Mouse (Mus musculus): Measurements from ENCODE around the gene Ces3b. TPM values are rescaled to one million over a fixed set of nuclear protein-coding genes. Genes with fewer than 3 reads are reported as not detected.
"Not testable (repeated sequence)": the region's sequence is repeated elsewhere in the genome, so short reads cannot be mapped to it uniquely, and the experiment has no call there.

The Ces3b gene
- total RNA-seq (2021): not detected

DNA sequence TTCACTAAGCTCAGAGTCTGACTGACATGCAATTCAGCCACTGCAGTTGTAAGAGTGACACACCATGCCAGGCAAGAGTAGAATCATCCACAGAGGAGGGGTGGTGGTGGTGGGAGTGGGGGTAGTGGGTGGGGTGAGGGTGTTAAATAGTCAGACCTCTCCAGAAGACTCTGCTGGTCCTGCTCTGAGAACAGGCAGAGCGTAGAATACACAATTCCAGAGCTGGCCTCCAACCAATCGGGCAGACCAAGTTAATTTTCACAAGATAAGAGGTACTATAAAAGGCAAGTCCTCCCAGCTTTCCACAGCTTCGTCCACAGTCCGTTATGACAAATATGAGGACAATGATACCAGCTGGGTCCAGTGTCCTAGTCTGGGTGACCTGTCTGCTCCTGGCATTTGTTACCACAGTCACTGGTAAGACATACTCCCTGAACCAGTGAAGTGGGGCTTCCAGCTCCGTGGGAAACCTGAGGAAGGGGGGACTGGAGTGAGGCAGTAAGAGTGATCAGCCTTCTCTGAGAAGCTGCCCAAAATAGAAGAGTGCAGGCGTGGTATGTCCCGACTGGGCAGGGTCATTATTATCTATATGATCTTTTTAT, at the start of gene Ces3b:
Gene Ces3b, plus strand, starts transcription at position 305 of the 602 bp plus-strand sequence.
- DNase-seq: no peak

DNA sequence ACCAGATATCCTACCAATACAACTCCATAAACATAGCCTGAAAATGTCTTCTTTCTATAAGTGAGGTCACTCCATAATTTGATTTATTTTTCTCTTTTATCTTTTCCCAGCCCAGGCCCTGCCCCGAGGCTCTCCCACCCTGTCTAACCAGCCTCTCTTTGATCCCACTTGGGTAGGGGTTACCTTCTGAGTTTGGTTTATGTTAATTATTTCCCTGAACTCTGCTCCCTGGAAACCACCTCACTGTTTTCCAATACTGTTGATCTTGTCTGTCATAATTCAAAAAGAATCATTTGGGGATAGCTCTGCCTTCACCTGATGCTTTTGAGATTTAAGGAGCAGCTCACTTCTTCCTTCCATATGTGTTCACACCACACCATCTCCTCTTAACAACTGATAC, 40.0 kb upstream of the Ces3b start:
- no peak for DNase-seq

DNA sequence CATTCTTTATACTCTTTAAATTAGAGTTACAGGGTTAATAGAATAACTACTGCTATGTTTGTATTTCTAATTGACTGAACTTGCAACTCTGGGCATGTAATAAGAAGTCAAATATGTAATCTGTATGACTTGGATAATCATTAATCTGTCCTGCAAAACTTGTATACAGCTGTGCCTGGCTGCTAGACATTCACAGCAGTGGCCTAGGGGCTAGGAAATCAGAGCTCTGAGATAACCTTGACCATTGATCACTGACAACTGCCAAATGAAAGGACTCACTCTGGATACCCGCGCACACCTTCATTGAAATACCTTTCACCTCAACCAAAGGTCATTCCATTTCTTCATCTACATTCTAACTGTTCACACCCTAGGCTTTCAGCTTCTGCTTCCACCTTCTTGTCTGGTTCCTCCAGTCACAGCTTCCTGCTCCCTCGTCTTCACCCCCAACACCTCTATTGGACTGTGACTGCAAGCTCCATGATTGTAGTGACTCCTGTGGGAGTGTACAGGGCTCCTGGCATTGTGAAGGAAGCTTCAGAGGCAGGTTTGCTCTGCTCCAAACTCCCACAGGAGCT, 37.6 kb upstream of the Ces3b start:
- DNase-seq: no peak

DNA sequence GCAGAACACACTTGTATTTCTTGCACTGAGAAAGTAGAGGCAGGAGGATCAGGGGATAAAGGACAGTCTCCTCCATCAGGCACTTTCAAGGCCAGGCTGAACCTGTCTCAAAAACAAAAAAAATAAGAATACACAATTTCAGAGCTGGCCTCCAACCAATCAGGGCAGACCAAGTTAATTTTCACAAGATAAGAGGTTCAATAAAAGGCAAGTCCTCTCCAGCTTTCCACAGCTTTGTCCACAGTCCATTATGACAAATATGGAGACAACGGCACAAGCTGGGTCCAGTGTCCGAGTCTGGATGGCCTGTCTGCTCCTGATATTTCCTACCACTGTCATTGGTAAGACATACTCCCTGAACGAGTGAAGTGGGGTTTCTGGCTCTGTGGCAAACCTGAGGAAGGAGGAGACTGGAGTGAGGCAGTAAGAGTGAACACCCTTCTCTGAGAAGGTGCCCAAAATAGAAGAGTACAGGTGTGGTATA, 35.1 kb upstream of the Ces3b start, which contains the start of gene Ces3a:
Gene Ces3a, plus strand, starts transcription at position 231 of the 484 bp plus-strand sequence.
- DNase-seq: no peak

DNA sequence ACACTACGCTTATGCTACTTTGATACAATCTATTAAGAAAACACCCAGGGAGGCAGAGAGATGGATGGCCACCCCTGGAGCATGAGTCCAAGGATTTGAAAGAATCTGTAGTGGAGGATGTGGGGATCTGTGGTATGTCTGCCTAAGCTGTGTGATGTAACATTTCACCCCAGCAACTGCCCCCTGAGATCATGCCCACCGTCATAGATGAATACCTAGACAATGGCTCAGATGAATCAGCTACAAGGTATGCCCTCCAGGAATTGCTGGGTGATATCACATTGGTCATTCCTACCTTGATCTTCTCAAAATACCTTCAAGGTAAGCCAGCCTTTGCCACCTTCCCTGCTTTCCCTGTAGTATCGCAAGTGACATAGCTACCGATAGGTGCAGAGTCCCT, 27.3 kb upstream of the Ces3b start:
- no peak for DNase-seq

DNA sequence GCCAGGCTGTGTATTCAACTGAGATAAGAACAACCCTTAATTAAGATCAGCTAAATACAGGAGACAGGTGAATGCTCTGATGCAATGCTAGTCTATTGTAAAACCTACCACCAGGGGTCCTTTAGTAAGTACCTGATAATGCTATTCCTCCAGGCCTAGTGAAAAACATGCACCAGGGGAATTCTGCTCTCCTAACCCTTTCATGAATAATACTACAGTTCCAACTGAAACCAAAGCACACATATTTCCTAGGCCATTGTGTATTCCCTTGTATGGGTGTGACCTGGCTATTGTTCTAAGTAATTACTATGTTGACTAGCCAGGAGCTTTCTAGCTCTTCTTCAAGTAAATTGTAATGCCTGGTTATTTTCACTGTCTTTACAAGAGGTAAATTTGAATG, 23.5 kb upstream of the Ces3b start:
- DNase-seq: no peak

DNA sequence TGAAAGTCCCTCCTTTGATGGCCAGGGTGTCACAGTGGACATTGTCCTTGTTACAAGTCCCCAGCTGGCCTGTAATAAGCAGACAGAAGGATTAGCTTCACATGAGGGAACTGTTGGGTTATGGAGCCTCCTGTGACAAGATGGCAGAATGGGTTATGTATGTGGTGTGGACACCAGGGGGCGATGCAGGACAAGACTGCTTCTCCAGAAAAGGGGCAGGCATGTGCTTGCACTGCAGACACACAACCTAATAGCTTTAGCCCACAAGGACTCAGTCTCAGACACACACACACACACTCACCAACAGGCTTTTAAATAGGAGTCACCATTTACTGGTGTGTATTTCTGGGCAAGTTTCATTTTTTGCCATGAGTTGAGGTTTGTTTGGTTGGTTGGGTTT, 16.8 kb upstream of the Ces3b start:
- DNase-seq: peak in 1 of 2 experiments; percentile 10

DNA sequence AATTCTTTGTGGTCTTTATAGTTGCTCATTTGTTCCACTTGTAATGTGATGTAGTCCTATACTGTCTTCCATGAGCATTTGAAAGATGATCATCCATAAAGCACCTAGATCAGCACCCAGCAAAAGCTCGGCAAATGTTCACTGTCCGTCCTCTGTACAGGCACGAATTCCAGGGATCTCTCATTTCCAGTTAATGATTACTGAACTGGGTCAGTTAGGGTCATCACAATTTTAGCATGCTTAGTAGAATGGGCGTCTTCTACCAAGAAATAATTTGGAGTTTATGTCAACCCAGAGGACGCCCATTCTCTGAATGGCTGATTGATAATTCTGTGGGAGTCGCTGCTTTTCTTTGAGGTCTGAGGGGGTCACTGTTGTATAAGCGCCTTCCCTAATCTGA, 15.6 kb upstream of the Ces3b start:
- not testable (repeated sequence) for DNase-seq

DNA sequence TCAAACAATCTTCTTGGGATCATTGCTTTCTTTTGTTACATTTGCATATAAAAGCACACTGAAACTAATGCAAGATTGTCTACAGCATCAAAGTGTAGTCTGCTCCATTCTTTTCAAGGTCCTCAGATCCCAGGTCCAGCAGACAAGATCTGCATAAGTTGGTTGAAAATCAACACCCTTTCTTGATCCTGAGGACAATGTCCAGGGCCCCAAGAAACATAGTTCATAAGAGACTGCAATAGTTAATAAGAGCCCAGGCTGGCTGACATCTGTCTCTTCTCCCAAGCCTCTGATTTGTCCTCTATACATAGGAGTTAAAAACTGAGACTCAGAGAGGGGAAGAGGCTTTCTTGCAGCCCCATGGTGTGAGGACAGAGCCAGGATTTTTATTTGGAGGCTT, 14.6 kb upstream of the Ces3b start:
- no peak for DNase-seq

DNA sequence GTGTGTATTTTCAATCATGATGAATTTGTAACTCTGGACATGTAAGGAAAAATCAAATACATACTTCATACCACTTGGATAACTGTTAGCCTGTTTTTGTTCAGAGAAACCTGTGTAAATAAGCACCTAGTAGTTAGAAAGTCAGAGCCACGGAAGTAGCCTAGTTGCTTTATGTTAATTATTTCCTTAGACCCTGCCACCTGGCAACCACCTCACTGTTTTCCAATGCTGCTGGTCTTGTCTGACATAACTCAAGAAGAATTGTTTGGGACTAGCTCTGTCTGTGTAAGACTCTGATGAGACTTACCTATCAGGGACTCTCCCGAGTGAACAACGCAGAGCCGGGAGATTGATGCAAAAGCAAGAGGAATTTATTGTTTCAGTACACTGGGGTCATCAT, 7.0 kb upstream of the Ces3b start:
- DNase-seq: no peak

DNA sequence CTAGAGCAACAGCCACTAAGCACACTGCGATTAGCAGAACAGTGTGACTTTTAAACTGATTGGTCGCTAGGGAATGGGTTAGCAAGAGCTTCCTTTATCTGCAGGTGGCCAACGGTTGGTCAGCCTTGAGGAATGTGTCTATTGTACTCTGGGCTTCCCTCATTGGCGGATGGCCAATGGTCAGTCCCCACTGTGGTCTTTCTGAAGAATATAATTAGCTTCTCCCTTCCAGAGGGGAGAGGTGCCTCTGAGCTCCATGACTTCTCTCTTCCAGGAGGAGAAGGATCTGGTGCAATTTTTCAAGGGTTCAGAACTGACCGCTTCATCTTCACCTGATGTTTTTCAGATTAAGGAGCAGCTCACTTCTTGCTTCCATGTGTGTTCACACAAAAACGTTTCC, 6.5 kb upstream of the Ces3b start:
- no peak for DNase-seq

DNA sequence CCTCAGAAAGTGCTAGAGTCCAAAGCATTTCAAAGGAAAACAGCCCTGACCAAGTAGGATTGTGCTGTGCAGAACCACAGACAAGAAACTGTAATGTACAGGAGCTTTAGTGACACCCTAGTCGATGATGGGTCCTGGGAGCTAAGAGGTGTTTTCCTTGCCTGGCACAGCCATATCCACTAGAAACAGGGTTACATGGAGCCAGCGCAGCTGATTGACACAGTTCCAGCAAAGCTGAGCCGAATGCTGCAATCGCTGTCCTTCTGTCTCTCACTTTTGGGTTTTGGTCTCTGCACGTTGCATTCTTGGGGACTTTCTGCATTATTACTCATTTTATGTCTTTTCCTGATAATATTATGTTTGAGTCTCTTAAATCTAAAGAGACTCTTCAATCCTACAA, 5.0 kb upstream of the Ces3b start:
- no peak for DNase-seq

DNA sequence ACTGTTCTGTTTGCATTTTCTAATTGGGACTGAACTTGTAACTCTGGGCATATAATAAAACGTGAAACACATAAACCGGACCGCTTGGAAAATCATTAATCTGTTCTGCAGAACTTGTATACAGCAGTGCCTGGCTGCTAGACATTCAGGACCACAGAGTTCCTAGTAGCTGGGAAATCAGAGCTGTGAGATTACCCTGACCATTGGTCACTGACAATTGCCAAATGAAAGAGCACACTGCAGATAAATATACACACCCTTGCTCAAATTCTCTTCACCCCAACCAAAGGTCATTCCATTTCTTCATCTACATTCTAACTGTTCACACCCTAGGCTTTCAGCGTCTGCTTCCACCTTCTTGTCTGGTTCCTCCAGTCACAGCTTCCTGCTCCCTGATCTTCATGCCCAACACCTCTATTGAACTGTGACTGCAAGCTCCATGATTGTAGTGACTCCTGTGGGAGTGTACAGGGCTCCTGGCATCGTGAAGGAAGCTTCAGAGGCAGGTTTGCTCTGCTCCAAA, 2.7 kb upstream of the Ces3b start:
- no peak for DNase-seq

DNA sequence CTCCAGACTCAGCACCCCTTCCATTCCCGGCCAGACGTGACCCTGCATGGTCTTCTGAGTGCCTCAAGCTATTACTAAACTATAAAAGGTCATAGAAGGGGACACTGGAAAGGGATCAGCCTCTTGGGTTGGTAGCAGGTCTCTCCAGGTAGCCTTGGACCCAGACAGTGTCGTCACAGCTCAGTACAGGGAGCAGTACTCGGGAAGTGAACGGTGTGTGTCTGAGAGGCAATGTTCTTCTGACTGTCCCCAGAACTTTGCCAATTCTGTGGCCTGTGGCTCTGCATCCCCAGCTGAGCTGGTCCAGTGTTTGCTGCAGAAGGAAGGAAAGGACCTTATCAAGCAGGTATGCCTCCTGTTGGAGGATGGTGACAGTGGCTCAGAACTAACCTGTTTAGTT, 4.6 kb downstream of the Ces3b start:
- not testable (repeated sequence) for DNase-seq

DNA sequence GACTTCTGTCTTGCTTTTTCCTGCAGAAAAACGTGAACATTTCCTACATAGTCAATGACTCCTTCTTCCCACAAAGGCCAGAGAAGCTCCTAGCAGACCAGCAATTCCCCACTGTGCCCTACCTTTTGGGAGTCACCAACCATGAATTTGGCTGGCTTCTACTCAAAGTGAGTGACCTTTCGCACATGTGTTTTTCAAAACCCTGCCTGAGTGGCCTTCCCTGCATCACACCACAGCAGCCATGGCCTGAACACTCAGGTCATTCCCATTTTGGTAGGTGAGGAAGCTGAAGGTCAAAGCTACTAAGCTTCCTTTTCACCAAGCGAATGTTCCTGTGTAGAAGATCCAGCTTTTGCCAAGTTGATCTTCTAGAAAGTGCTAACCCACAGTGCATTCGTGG, 5.0 kb downstream of the Ces3b start:
- DNase-seq: no peak

DNA sequence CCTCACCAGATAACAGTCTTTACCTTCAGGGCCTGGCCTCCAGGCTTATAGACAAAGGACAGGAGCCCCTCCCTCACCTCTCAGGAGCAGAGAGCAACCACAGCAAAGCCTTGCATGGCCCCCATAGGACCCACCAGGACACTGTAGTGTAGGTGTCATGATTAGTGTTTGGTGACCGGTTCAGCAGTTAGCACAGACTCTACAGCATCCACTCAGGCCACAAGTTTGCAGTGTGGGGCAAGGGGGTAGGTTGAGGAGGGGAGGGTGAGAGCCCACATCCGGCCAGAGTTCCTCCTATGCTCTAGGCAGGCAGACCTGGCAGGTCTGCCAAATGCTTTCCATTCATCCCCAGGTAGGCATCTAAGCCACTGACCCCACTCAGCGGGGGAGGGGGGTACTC, 10.4 kb downstream of the Ces3b start:
- no peak for DNase-seq

DNA sequence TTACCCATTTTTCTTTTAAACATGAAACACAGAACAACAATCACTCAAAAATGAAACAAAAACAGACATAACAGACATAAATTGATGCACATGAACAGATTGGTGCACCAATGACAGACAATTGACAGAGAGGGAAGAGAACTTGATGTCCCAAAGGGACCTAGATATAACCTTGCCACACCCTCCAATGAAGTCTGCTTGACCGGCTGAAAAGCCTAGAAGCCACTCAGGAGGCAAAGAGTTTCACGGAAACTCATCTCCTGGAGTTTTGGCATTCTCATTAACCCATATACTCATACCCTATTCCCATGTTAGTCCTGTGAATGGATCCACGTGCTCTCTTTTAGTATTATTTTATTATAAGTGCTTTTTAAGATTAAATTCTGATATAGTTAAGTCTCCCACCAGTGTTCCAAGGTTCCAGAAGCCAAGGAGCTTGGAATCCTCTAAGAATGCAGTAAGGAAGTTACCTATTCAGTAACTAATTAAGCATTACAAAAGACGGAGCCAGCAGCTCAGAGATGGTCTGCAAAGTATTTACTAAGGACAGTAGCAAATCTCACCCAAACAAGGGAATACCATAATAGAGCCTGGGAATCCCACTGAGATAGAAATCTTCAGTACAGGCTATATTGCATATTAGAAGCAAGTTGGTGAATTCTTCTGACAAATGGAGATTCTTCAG, 18.7 kb downstream of the Ces3b start:
- DNase-seq: not testable (repeated sequence)

DNA sequence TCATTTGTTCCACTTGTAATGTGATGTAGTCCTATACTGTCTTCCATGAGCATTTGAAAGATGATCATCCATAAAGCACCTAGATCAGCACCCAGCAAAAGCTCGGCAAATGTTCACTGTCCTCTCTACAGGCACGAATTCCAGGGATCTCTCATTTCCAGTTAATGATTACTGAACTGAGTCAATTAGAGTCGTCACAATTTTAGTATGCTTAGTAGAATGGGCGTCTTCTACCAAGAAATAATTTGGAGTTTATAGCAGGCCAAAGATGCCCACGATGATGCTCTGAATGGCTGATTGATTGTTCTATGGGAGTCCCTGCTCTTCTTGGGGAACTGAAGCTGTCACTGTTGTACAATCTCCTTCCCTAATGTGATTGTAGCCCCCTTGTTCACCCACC, 20.1 kb downstream of the Ces3b start:
- not testable (repeated sequence) for DNase-seq

DNA sequence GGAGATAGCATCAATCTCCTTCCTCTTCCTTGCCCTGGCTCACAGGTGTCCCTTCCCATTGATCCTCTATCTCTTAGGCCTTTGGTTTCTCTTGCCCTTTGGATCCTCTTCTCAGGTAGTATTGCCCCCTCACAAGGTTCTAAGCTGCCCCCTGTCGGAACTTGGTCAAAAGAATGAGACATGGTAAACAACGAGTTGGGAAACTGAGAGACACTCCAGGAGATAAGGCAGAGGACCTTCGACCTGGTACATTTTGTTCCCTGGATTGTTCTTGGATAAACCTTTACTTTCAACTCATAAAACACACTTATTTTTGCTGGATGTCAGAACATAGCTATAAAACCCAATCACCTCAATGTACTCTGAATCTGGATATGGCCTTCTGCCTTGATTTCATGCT, 20.7 kb downstream of the Ces3b start:
- no peak for DNase-seq

DNA sequence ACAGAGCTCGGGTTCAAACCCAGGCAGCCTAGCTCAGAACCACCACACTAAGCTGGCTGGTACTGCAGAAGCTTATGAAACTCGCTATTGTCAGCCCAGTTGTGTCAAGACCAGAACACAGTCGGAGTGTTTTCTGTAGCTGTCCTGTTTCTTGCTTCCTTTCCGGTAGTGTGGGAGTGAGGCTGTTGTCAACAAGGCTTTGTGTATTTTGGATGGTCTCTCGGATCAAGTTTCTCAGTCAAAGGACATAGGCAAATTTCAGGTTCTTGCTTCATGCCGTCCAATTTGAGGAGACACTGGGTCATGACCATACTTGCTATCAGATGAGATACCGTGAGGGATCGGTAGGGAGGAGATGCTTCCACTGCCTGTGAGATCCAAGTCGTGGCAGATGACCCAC, 46.3 kb downstream of the Ces3b start:
- no peak for DNase-seq

DNA sequence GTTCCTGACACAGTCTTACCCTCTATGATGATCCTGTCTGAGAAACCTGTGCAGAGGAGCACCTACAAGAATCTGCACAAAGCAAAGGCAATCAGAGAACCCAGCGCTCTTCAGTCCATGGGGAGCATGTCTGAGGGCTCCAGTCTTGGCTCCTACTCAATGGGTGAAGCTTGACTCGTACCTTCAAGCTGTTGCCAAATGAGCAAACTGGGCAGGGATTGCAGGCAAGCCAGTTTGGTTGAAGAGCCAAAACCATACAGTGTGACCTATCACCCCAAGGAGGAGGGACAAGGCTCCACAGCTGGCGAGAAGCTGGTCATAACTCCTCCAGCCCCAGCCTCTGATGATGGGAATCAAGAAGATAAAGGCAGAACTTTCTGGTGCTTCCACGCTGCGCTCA, 48.0 kb downstream of the Ces3b start, which contains the start of gene Ces4a:
Gene Ces4a, plus strand, starts transcription at position 292 of the 400 bp plus-strand sequence.
- no peak for DNase-seq

DNA sequence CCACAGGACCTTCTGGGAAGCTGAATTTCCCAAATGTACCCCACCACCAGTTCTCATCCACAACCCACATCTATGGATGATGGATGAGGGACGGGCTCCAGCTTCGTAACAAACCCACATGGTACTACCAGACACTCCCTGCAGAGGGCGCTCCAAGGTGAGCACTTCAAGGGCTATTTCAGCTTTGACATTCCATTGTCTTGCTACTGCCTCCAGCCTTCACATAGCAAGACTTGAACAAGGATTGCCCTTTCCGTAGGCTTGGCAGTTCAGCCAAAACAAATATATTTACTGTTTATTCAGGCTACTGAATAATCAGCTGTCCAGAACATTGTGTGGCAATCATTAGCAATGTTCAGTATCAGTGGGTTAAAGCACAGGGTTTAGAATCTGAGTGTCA, 54.9 kb downstream of the Ces3b start:
- DNase-seq: peak; percentile 53

DNA sequence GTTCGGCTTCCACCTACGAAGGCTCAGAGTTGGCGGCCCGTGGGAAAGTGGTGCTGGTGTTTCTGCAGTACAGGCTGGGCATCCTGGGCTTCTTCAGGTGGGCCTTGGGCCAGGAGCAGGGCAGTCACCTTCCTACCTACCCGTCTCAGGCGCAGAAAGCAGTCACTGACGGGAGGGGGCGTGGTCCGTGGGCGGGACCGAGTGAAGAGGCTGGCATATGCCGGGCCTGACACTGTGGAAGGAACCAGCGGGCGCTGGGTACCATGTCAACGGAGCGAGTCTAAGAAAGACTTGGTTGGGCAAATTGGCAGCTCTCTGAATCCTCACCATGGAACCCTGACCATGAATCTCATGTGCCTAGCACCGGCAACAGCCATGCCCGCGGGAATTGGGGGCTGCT, 58.8 kb downstream of the Ces3b start:
- no peak for DNase-seq
